In the genomic region with DNA sequence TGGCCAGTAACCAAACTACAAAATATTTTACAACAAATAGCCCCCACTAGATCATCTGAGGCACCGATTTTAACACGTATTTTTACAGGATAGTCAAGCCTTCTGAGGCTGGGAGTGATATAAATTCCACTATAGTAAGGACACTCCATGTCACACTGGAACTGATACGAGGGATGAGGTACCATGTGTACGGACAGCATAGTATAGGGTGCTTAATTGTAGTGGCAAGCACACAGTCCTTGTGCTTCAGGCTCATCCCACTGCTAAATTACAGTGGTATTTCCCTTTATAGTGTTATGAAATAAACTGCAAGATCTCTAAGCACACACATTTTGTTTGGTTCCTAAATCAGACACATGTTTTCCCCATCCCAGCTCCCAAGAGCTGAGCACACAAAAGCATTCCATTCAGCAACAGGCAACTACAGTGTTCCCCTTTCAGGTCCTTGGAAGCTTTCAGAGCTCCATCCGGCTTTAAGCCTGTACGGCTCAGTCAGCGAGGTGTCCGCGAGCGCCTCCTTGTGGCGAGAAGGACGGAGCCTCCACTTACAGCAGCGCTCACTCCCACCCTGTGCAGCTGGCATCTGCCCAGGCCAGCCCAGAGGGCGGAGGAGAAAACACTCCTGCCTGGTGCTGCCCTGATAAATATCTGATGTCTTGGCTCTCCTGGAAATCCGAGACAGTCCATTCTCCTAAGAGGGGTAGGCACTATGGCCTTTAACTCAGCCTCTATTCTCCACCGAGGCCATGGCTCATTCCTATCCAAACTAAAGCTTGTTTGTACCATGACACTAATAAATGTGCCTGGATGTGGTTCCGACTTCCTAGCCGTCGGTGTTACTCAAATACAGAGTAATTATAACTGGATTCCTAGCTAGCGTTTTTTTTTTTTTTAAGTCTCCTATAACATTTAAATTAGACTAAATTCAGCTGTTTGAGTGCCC, we compare ENCODE assay signal across 9 mouse cellular contexts.
DNase-seq lines count a peak whose midpoint lies in the region; ATAC-seq lines count a peak whose summit lies in the region.
"Had no signal": no experiment of that assay in that cellular context is flagged by ENCODE, and none has a peak within 500 bp of the region (broad histone marks: within the 10 kb centered on the region; RNA-seq: fewer than 3 reads in every experiment).

No protein-coding gene starts in this region.

- H3K27ac ChIP-seq in heart, embryonic 11.5 days (ENCODE audit: low read depth, low read length) = no peak overlapping the region
- peak overlapping the region; percentile 43; the same call in 1 of the 2 replicates for H3K27ac ChIP-seq in kidney, embryonic 15.5 days
- no peak overlapping the region for H3K27ac ChIP-seq in limb, embryonic 15.5 days
- no peak overlapping the region for H3K27ac ChIP-seq in neural tube, embryonic 14.5 days (ENCODE audit: low read depth, low read length)

- no peaks in the 10 kb centered on the region for H3K4me1 ChIP-seq in heart, embryonic 11.5 days (ENCODE audit: control insufficient read depth, insufficient read depth, low read length)
- peaks cover 19% of the 10 kb centered on the region for H3K4me1 ChIP-seq in kidney, embryonic 15.5 days
- peaks cover 8% of the 10 kb centered on the region for H3K4me1 ChIP-seq in limb, embryonic 15.5 days
- peaks cover 36% of the 10 kb centered on the region; the same call in 1 of the 2 replicates for H3K4me1 ChIP-seq in neural tube, embryonic 14.5 days (ENCODE audit: control insufficient read depth, insufficient read depth, low read length)

- no peaks in the 10 kb centered on the region for H3K9me3 ChIP-seq in heart, embryonic 11.5 days (replicated peaks; ENCODE audit: control insufficient read depth, low read length)
- H3K9me3 ChIP-seq in kidney, embryonic 15.5 days (replicated peaks) = no peaks in the 10 kb centered on the region
- H3K9me3 ChIP-seq in limb, embryonic 15.5 days = no peaks in the 10 kb centered on the region
- H3K9me3 ChIP-seq in neural tube, embryonic 14.5 days (ENCODE audit: control insufficient read depth, low read length) = no peaks in the 10 kb centered on the region

- intact Hi-C loops in gastrocnemius, postnatal 36 days (cut with DNase I) = no loop called here

- H3K27me3 ChIP-seq in heart, embryonic 11.5 days (ENCODE audit: control insufficient read depth, insufficient read depth, low read length) = no peaks in the 10 kb centered on the region
- H3K27me3 ChIP-seq in kidney, embryonic 15.5 days = no peaks in the 10 kb centered on the region
- H3K27me3 ChIP-seq in limb, embryonic 15.5 days = no peaks in the 10 kb centered on the region; the same call in 1 of the 2 replicates
- no peaks in the 10 kb centered on the region; the same call in 1 of the 2 replicates for H3K27me3 ChIP-seq in neural tube, embryonic 14.5 days (ENCODE audit: control insufficient read depth, insufficient read depth, low read length)

- no peaks in the 10 kb centered on the region for H3K36me3 ChIP-seq in heart, embryonic 11.5 days (ENCODE audit: control insufficient read depth, insufficient read depth, low read length)
- H3K36me3 ChIP-seq in kidney, embryonic 15.5 days = no peaks in the 10 kb centered on the region
- no peaks in the 10 kb centered on the region for H3K36me3 ChIP-seq in limb, embryonic 15.5 days
- H3K36me3 ChIP-seq in neural tube, embryonic 14.5 days (ENCODE audit: control insufficient read depth, insufficient read depth, low read length) = no peaks in the 10 kb centered on the region

- H3K4me3 ChIP-seq in heart, embryonic 11.5 days (ENCODE audit: low read depth, low read length) = no peak overlapping the region
- no peak overlapping the region for H3K4me3 ChIP-seq in kidney, embryonic 15.5 days (replicated peaks)
- no peak overlapping the region; the same call in 1 of the 2 replicates for H3K4me3 ChIP-seq in limb, embryonic 15.5 days
- no peak overlapping the region for H3K4me3 ChIP-seq in neural tube, embryonic 14.5 days (ENCODE audit: low read depth, low read length)
- H3K4me3 ChIP-seq: myocyte had no signal

- 37% methylated on average over 20 of the region's 20 CpGs for WGBS in heart, embryonic 11.5 days (ENCODE audit: insufficient replicate concordance)
- WGBS in kidney, embryonic 15.5 days = 25% methylated on average over 20 of the region's 20 CpGs
- WGBS in limb, embryonic 15.5 days = 18% methylated on average over 20 of the region's 20 CpGs
- WGBS in neural tube, embryonic 14.5 days = 28% methylated on average over 20 of the region's 20 CpGs

- no peak overlapping the region for H3K9ac ChIP-seq in heart, embryonic 11.5 days (ENCODE audit: low read depth, low read length)
- no peak overlapping the region for H3K9ac ChIP-seq in kidney, embryonic 15.5 days
- no peak overlapping the region for H3K9ac ChIP-seq in limb, embryonic 15.5 days
- no peak overlapping the region for H3K9ac ChIP-seq in neural tube, embryonic 14.5 days (replicated peaks; ENCODE audit: low read depth, low read length)

- H3K4me2 ChIP-seq in heart, embryonic 11.5 days = no peak overlapping the region
- peak overlapping the region; percentile 47 for H3K4me2 ChIP-seq in kidney, embryonic 15.5 days
- peak overlapping the region; percentile 31; the same call in 1 of the 2 replicates for H3K4me2 ChIP-seq in limb, embryonic 15.5 days
- peak overlapping the region; percentile 23; the same call in 1 of the 2 replicates for H3K4me2 ChIP-seq in neural tube, embryonic 14.5 days (ENCODE audit: low read depth, low read length)

- ATAC-seq in heart, embryonic 11.5 days (replicated peaks; ENCODE audit: insufficient number of reproducible peaks, low FRiP score, low TSS enrichment) = peak; percentile 71
- peak; percentile 97 for ATAC-seq in kidney, embryonic 15.5 days (replicated peaks; ENCODE audit: low FRiP score)
- ATAC-seq in limb, embryonic 15.5 days (ENCODE audit: insufficient number of reproducible peaks, low FRiP score, low TSS enrichment, low read depth) = 0 out of 2 replicates have a peak, but pooled peaks have one; percentile 63
- ATAC-seq in neural tube, embryonic 14.5 days (ENCODE audit: low read depth) = peak; percentile 88

- DNase-seq in heart, adult 8-10 months (ENCODE audit: low spot score) = no peak
- peak; percentile 88 for DNase-seq in embryo, embryonic 11 days
- peak; percentile 31 to 48 for DNase-seq in gastrocnemius, postnatal 36 days
- DNase-seq in thymus, postnatal 25 days = peak; percentile 2
